Mouse (Mus musculus): Measurements from ENCODE around the gene Ptpn11. TPM values are rescaled to one million over a fixed set of nuclear protein-coding genes. Genes with fewer than 3 reads are reported as not detected.
A peak's percentile ranks its signal among the peaks of the same experiment; 100 is the strongest.

Ptpn11 gene
- polyA plus RNA-seq, 1 experiment from 2014 or later: 20.0 TPM

DNA sequence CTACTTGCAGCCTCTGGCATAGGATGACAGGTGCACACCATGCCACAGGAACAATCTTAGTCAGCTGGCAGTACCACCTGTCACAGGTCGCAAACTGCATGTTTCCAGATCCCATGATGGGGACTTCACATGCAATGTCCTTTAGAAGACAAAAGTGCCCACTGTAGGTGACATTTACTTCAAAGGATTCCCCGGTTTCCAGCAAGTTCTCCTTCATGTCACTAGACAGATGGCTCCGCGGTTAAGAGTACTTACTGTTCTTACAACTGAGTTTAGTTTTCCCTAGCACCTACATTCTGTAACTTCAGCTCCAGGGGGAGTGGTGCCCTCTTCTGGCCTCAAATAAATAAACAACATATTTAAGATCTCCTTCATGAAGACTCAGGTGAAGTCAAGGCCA, 18.4 kb downstream of the Ptpn11 start:
- no peaks in the 10 kb centered on the region for H3K27me3 ChIP-seq
- no peaks in the 10 kb centered on the region for H3K9me3 ChIP-seq (replicated peaks)
- no peak for ATAC-seq (replicated peaks; ENCODE audit: insufficient number of reproducible peaks, insufficient read depth, low FRiP score, low read depth)
- WGBS: 85% methylated on average over 4 of the region's 4 CpGs
- no peak overlapping the region for H3K9ac ChIP-seq
- H3K36me3 ChIP-seq: peaks cover 24% of the 10 kb centered on the region; the same call in 1 of the 2 replicates
- H3K4me1 ChIP-seq (replicated peaks): peaks cover 8% of the 10 kb centered on the region
- H3K27ac ChIP-seq: no peak overlapping the region
- no peak overlapping the region for H3K4me3 ChIP-seq
- no peak overlapping the region for H3K4me2 ChIP-seq

DNA sequence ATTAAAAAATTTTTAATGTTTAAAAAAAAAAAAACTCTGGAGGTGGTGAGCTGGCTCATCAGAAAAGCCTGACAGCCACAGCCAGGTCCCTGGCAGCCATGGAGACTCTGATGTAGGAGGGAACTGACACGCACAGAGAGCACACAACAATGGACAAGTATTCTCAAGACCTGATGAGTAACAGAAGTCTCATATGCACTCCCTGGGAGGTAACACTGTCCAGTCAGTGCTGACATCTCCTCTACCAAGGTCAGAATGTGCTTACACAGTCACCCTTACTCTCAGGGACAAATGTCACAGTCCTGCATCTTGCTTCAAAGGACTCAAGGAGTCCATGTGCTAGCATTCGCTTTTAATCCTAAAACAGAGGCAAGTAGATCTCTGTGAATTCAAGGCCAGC, 21.6 kb downstream of the Ptpn11 start:
- H3K4me3 ChIP-seq: no peak overlapping the region
- no peak overlapping the region for H3K27ac ChIP-seq
- no peak for ATAC-seq (replicated peaks; ENCODE audit: insufficient number of reproducible peaks, insufficient read depth, low FRiP score, low read depth)
- peaks cover 48% of the 10 kb centered on the region for H3K36me3 ChIP-seq
- no peaks in the 10 kb centered on the region for H3K9me3 ChIP-seq (replicated peaks)
- no peak overlapping the region for H3K9ac ChIP-seq
- H3K4me2 ChIP-seq: no peak overlapping the region
- 73% methylated on average over 2 of the region's 2 CpGs for WGBS
- peaks cover 6% of the 10 kb centered on the region for H3K4me1 ChIP-seq (replicated peaks)
- no peaks in the 10 kb centered on the region for H3K27me3 ChIP-seq

DNA sequence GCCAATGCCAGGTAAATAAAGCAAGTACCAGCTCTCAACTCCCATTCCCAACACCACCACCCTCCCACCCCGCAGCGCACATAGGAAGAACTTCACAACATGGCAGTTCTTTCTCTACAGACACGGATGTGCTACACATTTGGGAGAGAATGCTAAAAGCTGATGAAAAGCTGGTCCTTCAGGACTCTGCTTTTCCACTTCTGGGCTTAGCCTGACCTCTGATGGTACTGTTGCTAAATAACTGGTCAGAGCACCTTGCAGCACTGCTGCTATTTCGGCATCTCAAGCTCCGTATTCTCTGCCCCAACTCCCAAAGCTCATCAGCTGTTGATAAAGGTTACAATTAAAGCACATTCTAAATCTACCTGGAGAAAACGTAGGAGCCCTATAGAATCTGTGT, 24.3 kb downstream of the Ptpn11 start:
- no peak for ATAC-seq (replicated peaks; ENCODE audit: insufficient number of reproducible peaks, insufficient read depth, low FRiP score, low read depth)
- 93% methylated on average over 6 of the region's 6 CpGs for WGBS
- Histone ChIP-seq H3K36me3 (peaks cover 73% of the 10 kb centered on the region), H3K27me3 (no peaks in the 10 kb centered on the region), H3K4me2 (no peak overlapping the region), H3K9ac (no peak overlapping the region), H3K4me1 (replicated peaks) (no peaks in the 10 kb centered on the region), H3K9me3 (replicated peaks) (no peaks in the 10 kb centered on the region), H3K4me3 (no peak overlapping the region), H3K27ac (no peak overlapping the region)

DNA sequence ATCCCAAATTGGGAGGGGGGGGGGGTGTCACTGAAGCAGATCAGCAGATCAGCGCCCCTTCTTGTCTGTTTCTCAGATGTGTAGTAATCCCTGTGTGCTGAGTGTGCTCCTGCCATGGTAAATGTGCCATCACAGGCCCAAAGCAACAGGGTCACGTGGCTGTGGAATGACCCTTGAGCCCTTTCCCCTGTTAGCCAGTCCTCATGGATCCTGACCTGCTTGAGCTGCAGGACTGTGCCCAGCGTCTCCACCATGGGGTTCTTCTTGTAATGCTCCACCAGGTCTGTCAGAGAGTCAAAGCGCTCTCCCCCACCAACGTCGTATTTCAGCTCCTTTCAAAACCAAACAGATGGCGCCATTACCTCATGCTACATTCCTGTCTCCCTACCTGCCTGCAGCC, 28.3 kb downstream of the Ptpn11 start:
- Histone ChIP-seq H3K9me3 (replicated peaks) (no peaks in the 10 kb centered on the region), H3K27me3 (no peaks in the 10 kb centered on the region), H3K9ac (no peak overlapping the region), H3K4me2 (no peak overlapping the region), H3K36me3 (peaks cover 61% of the 10 kb centered on the region), H3K4me1 (replicated peaks) (0 out of 2 replicates have a peak, but pooled peaks cover 2% of the 10 kb centered on the region), H3K4me3 (no peak overlapping the region), H3K27ac (no peak overlapping the region)
- no peak for ATAC-seq (replicated peaks; ENCODE audit: insufficient number of reproducible peaks, insufficient read depth, low FRiP score, low read depth)
- WGBS: 83% methylated on average over 7 of the region's 7 CpGs

DNA sequence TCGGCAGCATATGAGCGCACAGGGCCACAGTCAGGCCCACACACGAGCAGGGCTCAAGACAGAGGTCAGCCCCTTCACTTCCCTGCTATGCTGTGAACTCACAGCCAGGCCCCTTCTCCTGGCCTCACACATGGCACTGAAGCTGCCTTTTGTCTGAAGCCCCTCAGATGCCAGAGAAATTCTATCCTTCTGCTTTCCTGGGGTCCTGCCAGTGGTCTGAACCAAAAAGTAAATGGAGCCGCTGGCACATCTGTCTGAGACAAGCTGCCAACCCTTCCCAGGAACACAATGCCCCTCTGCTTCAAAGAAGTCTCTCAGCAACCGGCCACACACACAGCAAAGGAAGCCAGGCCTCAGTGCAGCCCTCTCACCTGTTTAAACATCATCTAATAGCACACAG, 28.9 kb downstream of the Ptpn11 start:
- Histone ChIP-seq H3K27me3 (no peaks in the 10 kb centered on the region), H3K36me3 (peaks cover 63% of the 10 kb centered on the region), H3K27ac (no peak overlapping the region), H3K4me2 (no peak overlapping the region), H3K4me1 (replicated peaks) (0 out of 2 replicates have a peak, but pooled peaks cover 4% of the 10 kb centered on the region), H3K4me3 (no peak overlapping the region), H3K9ac (no peak overlapping the region), H3K9me3 (replicated peaks) (no peaks in the 10 kb centered on the region)
- ATAC-seq (replicated peaks; ENCODE audit: insufficient number of reproducible peaks, insufficient read depth, low FRiP score, low read depth): no peak
- WGBS: 85% methylated on average over 5 of the region's 5 CpGs

DNA sequence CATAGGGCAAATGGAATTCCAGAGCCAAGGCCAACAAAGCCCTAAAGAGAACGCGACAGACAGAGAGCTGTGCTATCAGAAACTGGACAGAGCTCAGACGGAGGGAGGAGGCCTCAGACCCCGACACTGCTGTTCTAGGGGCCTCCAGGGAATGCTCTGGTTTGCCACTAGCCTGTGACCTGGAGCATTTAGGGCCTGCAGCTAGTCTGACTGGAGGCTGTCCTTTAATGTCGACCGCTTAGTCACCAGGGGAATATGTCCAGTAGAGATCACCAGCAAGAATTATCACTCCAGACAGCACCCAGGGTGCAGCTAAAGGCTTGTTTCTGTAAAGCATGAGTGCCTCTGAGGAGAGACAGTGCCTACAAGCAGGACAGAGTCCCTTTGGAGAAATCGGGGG, 32.2 kb downstream of the Ptpn11 start:
- Histone ChIP-seq H3K9me3 (replicated peaks) (no peaks in the 10 kb centered on the region), H3K4me1 (replicated peaks) (peaks cover 18% of the 10 kb centered on the region), H3K9ac (no peak overlapping the region), H3K4me3 (no peak overlapping the region), H3K27me3 (no peaks in the 10 kb centered on the region), H3K36me3 (peaks cover 43% of the 10 kb centered on the region), H3K27ac (no peak overlapping the region), H3K4me2 (no peak overlapping the region)
- ATAC-seq (replicated peaks; ENCODE audit: insufficient number of reproducible peaks, insufficient read depth, low FRiP score, low read depth): no peak
- WGBS: 45% methylated on average over 7 of the region's 7 CpGs

DNA sequence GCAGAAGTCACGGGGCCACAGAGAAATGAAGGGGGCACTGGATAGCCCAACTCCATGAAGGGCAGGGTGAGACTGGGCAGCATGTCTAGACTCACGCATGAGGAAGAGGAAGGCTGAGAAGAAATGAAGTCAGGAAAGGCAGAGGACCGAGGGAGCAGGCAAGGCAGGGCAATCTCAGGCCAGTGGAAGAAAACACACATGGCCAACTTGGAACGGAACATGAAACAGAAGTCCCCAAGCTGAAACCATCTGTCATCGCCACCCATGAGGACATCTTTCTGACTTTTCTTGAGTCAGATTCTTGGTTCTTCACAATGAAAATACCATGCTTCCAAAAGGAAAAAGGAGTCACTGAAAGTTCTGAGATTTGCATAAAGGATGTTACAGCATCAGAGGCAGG, 33.7 kb downstream of the Ptpn11 start:
- no peaks in the 10 kb centered on the region for H3K9me3 ChIP-seq (replicated peaks)
- H3K4me2 ChIP-seq: no peak overlapping the region
- ATAC-seq (replicated peaks; ENCODE audit: insufficient number of reproducible peaks, insufficient read depth, low FRiP score, low read depth): no peak
- 94% methylated on average over 5 of the region's 5 CpGs for WGBS
- no peaks in the 10 kb centered on the region for H3K27me3 ChIP-seq
- H3K4me3 ChIP-seq: no peak overlapping the region
- no peak overlapping the region for H3K9ac ChIP-seq
- no peak overlapping the region for H3K27ac ChIP-seq
- peaks cover 18% of the 10 kb centered on the region for H3K4me1 ChIP-seq (replicated peaks)
- H3K36me3 ChIP-seq: peaks cover 43% of the 10 kb centered on the region

DNA sequence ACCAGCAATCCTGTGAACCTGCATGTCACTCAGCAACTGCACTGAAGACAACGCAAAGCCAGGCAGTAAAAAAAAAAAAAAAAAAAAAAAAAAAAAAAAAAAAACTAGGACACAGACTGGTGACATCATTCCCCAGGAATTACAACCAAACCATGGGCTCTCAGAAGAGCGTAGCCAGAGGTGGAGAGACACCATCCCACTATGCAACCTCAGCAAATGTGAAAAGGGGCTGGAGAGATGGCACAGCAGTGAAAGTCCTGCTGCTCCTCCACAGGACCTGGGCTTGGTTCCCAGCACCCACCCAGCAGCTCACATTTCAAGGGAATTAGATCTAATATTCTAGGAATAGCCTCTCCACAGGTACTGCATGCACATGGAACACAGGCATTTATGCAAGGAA, 34.2 kb downstream of the Ptpn11 start:
- Histone ChIP-seq H3K36me3 (peaks cover 43% of the 10 kb centered on the region), H3K4me1 (replicated peaks) (peaks cover 18% of the 10 kb centered on the region), H3K9ac (no peak overlapping the region), H3K27ac (no peak overlapping the region), H3K9me3 (replicated peaks) (no peaks in the 10 kb centered on the region), H3K27me3 (no peaks in the 10 kb centered on the region), H3K4me2 (no peak overlapping the region), H3K4me3 (no peak overlapping the region)
- no peak for ATAC-seq (replicated peaks; ENCODE audit: insufficient number of reproducible peaks, insufficient read depth, low FRiP score, low read depth)
- 20% methylated on average over 2 of the region's 2 CpGs for WGBS

DNA sequence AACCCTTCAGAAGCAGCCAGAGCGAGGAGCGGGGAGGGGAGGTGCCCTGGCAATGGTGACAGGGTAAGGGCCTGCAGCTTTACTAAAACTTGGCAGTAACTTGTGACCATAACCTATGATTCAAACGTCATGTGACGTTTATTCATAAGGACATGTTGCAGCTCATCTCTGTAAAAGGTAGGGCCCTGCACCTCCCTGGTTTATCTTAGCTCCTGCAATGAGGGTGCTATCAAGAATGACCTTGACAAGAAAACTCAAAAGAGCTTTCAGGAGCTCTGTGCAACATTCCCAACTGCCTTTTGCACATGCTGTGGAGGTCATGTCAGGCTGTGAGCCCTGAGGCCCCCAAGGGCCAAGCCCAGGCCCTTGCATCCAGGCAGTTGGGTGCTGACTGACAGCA, 35.1 kb downstream of the Ptpn11 start:
- Histone ChIP-seq H3K27ac (peak overlapping the region; percentile 22), H3K4me1 (replicated peaks) (peaks cover 18% of the 10 kb centered on the region), H3K36me3 (peaks cover 47% of the 10 kb centered on the region), H3K9ac (no peak overlapping the region), H3K27me3 (no peaks in the 10 kb centered on the region), H3K4me2 (no peak overlapping the region), H3K9me3 (replicated peaks) (no peaks in the 10 kb centered on the region), H3K4me3 (no peak overlapping the region)
- ATAC-seq (replicated peaks; ENCODE audit: insufficient number of reproducible peaks, insufficient read depth, low FRiP score, low read depth): no peak
- WGBS: 80% methylated on average over 4 of the region's 4 CpGs

DNA sequence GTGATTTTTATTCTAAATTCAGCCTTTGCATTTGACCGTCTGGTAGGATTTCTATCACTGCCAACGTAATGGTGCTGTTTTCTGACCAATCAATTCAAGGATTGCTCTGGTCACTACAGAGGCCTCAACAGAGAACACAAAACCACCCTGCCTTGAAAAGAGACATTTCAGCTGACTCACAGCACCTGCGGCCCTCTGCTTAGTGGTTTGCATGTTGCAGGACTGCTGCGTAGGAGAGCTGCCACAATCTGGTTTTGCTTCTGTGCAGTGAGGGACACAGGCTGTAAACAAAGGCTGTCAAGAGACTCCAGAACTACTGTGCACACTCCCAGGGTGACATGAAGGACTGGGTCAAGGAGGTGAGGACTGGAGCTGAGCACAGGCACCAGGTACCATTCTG, 40.5 kb downstream of the Ptpn11 start:
- no peak overlapping the region for H3K4me2 ChIP-seq
- WGBS: 77% methylated on average over 4 of the region's 4 CpGs
- peaks cover 12% of the 10 kb centered on the region; the same call in 1 of the 2 replicates for H3K4me1 ChIP-seq (replicated peaks)
- H3K9ac ChIP-seq: no peak overlapping the region
- no peak overlapping the region for H3K27ac ChIP-seq
- no peaks in the 10 kb centered on the region for H3K9me3 ChIP-seq (replicated peaks)
- peaks cover 67% of the 10 kb centered on the region for H3K36me3 ChIP-seq
- no peaks in the 10 kb centered on the region for H3K27me3 ChIP-seq
- no peak for ATAC-seq (replicated peaks; ENCODE audit: insufficient number of reproducible peaks, insufficient read depth, low FRiP score, low read depth)
- H3K4me3 ChIP-seq: no peak overlapping the region

DNA sequence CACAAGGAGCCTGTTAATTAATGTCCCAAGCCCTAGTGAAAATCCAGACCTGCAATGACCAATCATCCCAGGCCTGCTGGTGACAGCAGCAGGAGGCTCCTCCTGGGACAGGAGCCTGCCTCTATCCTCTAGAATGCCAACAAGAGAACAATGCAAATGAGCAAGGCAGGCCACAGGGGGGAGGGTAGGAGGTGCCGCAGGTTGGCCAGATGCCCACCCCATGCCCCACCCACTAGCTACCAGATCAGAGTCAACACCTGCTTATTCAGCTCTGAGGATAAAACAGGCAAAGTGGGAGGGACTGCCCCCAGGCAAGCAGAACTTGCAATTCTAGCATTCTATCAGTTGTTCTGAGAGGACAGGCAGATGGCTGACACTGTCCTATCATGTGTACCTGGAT, 42.0 kb downstream of the Ptpn11 start:
- Histone ChIP-seq H3K4me3 (no peak overlapping the region), H3K4me2 (no peak overlapping the region), H3K4me1 (replicated peaks) (peaks cover 12% of the 10 kb centered on the region; the same call in 1 of the 2 replicates), H3K9me3 (replicated peaks) (no peaks in the 10 kb centered on the region), H3K27me3 (no peaks in the 10 kb centered on the region), H3K36me3 (peaks cover 69% of the 10 kb centered on the region), H3K9ac (no peak overlapping the region), H3K27ac (no peak overlapping the region)
- WGBS: 30% methylated on average over 1 of the region's 1 CpGs
- ATAC-seq (replicated peaks; ENCODE audit: insufficient number of reproducible peaks, insufficient read depth, low FRiP score, low read depth): no peak

DNA sequence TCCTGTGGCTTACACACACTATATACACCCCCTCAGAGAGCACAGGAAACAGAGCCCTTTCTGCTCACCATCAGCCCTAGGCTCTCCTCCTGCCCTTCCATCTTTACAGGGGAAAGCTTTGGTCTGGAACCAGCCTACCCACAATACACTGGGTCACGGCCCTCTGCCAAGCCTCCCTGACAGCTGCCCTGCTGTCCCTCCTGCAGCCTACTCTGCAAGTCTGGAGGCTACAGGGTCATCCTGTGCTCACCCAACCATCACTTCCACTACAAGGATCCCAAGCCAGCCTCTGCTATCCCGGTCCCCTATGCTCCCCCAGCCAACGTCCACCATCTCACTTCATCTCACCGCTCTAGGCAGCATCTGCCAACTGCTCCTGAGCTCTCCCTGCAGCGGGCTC, 44.9 kb downstream of the Ptpn11 start:
- Histone ChIP-seq H3K27me3 (no peaks in the 10 kb centered on the region), H3K36me3 (peaks cover 67% of the 10 kb centered on the region), H3K9me3 (replicated peaks) (no peaks in the 10 kb centered on the region), H3K4me3 (no peak overlapping the region), H3K9ac (no peak overlapping the region), H3K27ac (no peak overlapping the region), H3K4me1 (replicated peaks) (peaks cover 12% of the 10 kb centered on the region; the same call in 1 of the 2 replicates), H3K4me2 (no peak overlapping the region)
- 89% methylated on average over 5 of the region's 5 CpGs for whole genome bisulfite sequencing
- ATAC-seq (replicated peaks; ENCODE audit: insufficient number of reproducible peaks, insufficient read depth, low FRiP score, low read depth): no peak
